Mouse (Mus musculus) C2C12 (cell line): ENCODE measurements at regions not wholly inside any gene's neighbourhood (a gene's known extent, or its start where the extent isn't known, plus 50 kb on each side); places are given as distances from the start of the nearest gene placed in this dataset.

Experiments
- CTCF ChIP-seq: IDR thresholded peaks from one replicate; pipeline ENCODE4 v1.5.1; 2011; ENCODE audit not compliant: control insufficient read depth, insufficient read depth, insufficient read length
- MYOD1 ChIP-seq: IDR thresholded peaks from one replicate; pipeline ENCODE4 v1.6.1; 2011; ENCODE audit warnings: low read depth; ENCODE audit not compliant: control insufficient read depth, insufficient read length

- TF ChIP-seq MYOD1 (no peak), CTCF (no peak)
These were observed 344.8 kb upstream of the Marcks start for GRCm38 (mm10) chr10:37483521-37483920.
